Mouse (Mus musculus): ENCODE measurements around the gene Cd70. TPM values are rescaled to one million over a fixed set of nuclear protein-coding genes. Genes with fewer than 3 reads are reported as not detected.

Cd70 gene
- polyA plus RNA-seq, 1 experiment from 2014 or later = not detected

GRCm38 (mm10) chr17:57131793-57132192, 17.8 kb downstream of the Cd70 start:
- Histone ChIP-seq H3K4me3 (ENCODE audit: low read depth, low read length) (no peak overlapping the region), H3K4me1 (ENCODE audit: insufficient read depth) (no peaks in the 10 kb centered on the region), H3K27ac (ENCODE audit: low read depth) (no peak overlapping the region), H3K36me3 (ENCODE audit: insufficient read depth) (no peaks in the 10 kb centered on the region), H3K9ac (no peak overlapping the region), H3K9me3 (ENCODE audit: low read depth, low read length) (no peaks in the 10 kb centered on the region), H3K27me3 (ENCODE audit: insufficient read depth, low read length) (no peaks in the 10 kb centered on the region), H3K4me2 (no peak overlapping the region)
- TF ChIP-seq CTCF (IDR thresholded peaks at IDR 0.05; ENCODE audit: low read depth) = no peak
- DNase-seq = no peak
- WGBS = 67% methylated on average over 1 of the region's 1 CpGs
- no peak for ATAC-seq (ENCODE audit: insufficient read depth)

DNA sequence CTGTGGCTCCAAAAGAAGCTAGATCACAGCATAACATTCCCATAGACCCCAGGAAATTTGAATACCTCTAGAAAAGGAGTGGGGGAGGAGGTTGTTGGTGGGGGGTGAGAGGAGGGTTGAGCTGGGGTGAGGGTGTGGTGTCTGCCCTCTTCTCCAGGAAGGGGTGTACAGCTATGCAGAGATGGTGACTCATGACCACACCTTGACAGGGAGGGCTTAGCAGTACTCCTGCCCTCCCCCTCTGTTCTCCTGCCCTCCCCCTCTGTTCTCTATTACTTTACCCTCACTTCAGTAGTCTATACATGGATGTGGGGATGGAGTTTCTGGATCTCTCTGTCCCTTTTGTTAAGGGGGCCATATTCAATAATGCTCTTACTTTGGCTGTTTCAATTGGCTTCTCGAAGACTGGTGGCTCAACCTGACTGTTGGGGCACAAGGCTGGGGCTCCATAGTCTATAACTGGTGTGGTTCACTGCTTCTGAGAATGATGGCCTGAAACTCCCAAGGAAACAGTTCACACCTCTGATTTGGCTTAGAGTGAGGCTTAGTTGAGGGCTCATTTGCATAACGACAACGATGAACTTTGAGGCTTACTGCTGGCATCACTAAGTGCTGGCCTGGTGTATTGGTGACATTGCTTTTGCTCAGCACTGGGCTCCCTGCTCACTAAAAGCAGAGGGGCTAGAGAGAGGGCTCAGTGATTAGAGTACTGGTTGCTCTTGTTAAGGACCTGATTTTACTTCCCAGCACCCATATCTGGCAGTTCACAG, 23.5 kb downstream of the Cd70 start:
- no peaks in the 10 kb centered on the region for H3K27me3 ChIP-seq (ENCODE audit: insufficient read depth, low read length)
- H3K4me3 ChIP-seq (ENCODE audit: low read depth, low read length) = no peak overlapping the region
- H3K9ac ChIP-seq = no peak overlapping the region
- TF ChIP-seq CTCF (IDR thresholded peaks at IDR 0.05; ENCODE audit: low read depth) = no peak
- no peak for DNase-seq
- no peak overlapping the region for H3K4me2 ChIP-seq
- no peak overlapping the region for H3K27ac ChIP-seq (ENCODE audit: low read depth)
- WGBS = 54% methylated on average over 3 of the region's 3 CpGs
- H3K9me3 ChIP-seq (ENCODE audit: low read depth, low read length) = no peaks in the 10 kb centered on the region
- no peak for ATAC-seq (ENCODE audit: insufficient read depth)
- no peaks in the 10 kb centered on the region for H3K4me1 ChIP-seq (ENCODE audit: insufficient read depth)
- no peaks in the 10 kb centered on the region for H3K36me3 ChIP-seq (ENCODE audit: insufficient read depth)

DNA sequence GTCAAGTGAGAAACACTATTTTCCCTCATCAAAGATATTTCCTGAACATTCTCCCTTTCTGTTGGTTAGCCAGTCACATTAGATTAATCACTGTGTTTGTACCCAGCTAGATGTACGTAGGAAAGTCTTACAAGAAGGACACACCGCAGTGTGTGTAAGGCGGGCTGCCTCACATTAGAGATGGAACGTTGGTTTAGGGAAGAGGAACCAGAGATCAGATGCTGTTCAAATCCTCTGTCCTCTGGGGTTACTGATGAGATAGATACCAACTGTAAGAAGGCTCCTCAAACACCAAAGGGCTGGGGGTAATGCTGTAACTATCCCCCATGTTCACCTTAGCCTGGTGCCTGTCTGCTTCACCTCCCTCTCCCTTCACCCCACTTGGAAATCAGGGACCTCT, 24.8 kb downstream of the Cd70 start:
- WGBS = 70% methylated on average over 4 of the region's 4 CpGs
- Histone ChIP-seq H3K4me2 (no peak overlapping the region), H3K9ac (no peak overlapping the region), H3K4me3 (ENCODE audit: low read depth, low read length) (no peak overlapping the region), H3K36me3 (ENCODE audit: insufficient read depth) (no peaks in the 10 kb centered on the region), H3K9me3 (ENCODE audit: low read depth, low read length) (no peaks in the 10 kb centered on the region), H3K27me3 (ENCODE audit: insufficient read depth, low read length) (no peaks in the 10 kb centered on the region), H3K27ac (ENCODE audit: low read depth) (no peak overlapping the region), H3K4me1 (ENCODE audit: insufficient read depth) (no peaks in the 10 kb centered on the region)
- DNase-seq (no peak), ATAC-seq (ENCODE audit: insufficient read depth) (no peak)
- TF ChIP-seq CTCF (IDR thresholded peaks at IDR 0.05; ENCODE audit: low read depth) = no peak

- Histone ChIP-seq H3K27ac (ENCODE audit: low read depth) (no peak overlapping the region), H3K4me3 (ENCODE audit: low read depth, low read length) (no peak overlapping the region), H3K4me1 (ENCODE audit: insufficient read depth) (no peaks in the 10 kb centered on the region), H3K27me3 (ENCODE audit: insufficient read depth, low read length) (no peaks in the 10 kb centered on the region), H3K9ac (no peak overlapping the region), H3K4me2 (no peak overlapping the region), H3K9me3 (ENCODE audit: low read depth, low read length) (no peaks in the 10 kb centered on the region), H3K36me3 (ENCODE audit: insufficient read depth) (no peaks in the 10 kb centered on the region)
- whole genome bisulfite sequencing = 81% methylated on average over 11 of the region's 11 CpGs
- TF ChIP-seq CTCF (IDR thresholded peaks at IDR 0.05; ENCODE audit: low read depth) = no peak
- ATAC-seq (ENCODE audit: insufficient read depth) (no peak), DNase-seq (no peak)
Measured at GRCm38 (mm10) chr17:57123192-57124118, 26.1 kb downstream of the Cd70 start.

GRCm38 (mm10) chr17:57121856-57122255, 27.7 kb downstream of the Cd70 start:
- ATAC-seq (ENCODE audit: insufficient read depth) (no peak), DNase-seq (no peak)
- Histone ChIP-seq H3K36me3 (ENCODE audit: insufficient read depth) (no peaks in the 10 kb centered on the region), H3K27me3 (ENCODE audit: insufficient read depth, low read length) (no peaks in the 10 kb centered on the region), H3K4me3 (ENCODE audit: low read depth, low read length) (no peak overlapping the region), H3K27ac (ENCODE audit: low read depth) (no peak overlapping the region), H3K4me1 (ENCODE audit: insufficient read depth) (no peaks in the 10 kb centered on the region), H3K9ac (no peak overlapping the region), H3K9me3 (ENCODE audit: low read depth, low read length) (no peaks in the 10 kb centered on the region), H3K4me2 (no peak overlapping the region)
- WGBS = 55% methylated on average over 2 of the region's 2 CpGs
- no peak for TF ChIP-seq CTCF (IDR thresholded peaks at IDR 0.05; ENCODE audit: low read depth)

GRCm38 (mm10) chr17:57118524-57119349, 30.8 kb downstream of the Cd70 start:
- Histone ChIP-seq H3K36me3 (ENCODE audit: insufficient read depth) (no peaks in the 10 kb centered on the region), H3K27me3 (ENCODE audit: insufficient read depth, low read length) (no peaks in the 10 kb centered on the region), H3K4me2 (peak overlapping the region; percentile 50), H3K4me1 (ENCODE audit: insufficient read depth) (no peaks in the 10 kb centered on the region), H3K9me3 (ENCODE audit: low read depth, low read length) (no peaks in the 10 kb centered on the region), H3K9ac (no peak overlapping the region), H3K4me3 (ENCODE audit: low read depth, low read length) (no peak overlapping the region), H3K27ac (ENCODE audit: low read depth) (no peak overlapping the region)
- DNase-seq (peak; percentile 90), ATAC-seq (ENCODE audit: insufficient read depth) (peak; percentile 97)
- under 1% methylated on average over 11 of the region's 11 CpGs for WGBS
- no peak for TF ChIP-seq CTCF (IDR thresholded peaks at IDR 0.05; ENCODE audit: low read depth)

Measured in lung, embryonic 14.5 days (tissue).